Mouse (Mus musculus) retina, adult 2 months (tissue): Measurements from ENCODE around the gene Ntng2.

Source experiments
- DNase-seq: peaks from one replicate; pipeline ENCODE4 v3.0.0-alpha.2; 2012; ENCODE audit warnings: low read depth, low spot score

The Ntng2 gene

DNA sequence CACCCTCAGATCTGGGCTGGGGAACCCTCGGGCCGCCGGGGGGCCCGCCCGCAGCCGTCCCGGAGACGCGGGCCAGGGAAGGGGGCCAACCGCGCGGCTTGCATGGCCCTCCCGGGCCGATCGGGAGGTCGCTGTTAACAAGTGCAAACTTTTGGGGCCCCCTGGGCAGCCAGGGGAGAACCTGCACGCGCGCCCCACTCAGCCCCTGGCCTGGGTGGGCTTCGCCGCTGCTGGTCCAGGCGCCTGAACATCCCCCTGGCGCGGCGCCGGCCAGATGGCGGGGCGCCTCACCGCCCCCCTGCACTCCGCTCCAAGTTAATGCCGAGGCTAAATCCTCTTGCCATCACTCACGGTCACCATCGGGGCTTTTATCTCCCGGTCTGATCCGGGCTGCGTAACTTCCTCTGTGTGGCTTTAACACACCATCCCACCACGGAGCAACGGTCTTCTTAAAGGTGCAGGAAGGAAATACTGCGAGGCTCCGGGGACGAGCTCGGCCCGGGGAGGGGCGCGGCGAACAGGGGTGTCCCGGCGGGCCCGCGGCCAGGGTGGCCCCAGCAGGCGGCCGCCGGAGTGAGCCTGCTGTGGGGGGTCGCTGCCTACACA is at the start of gene Ntng2:
Gene Ntng2 (minus strand): TSS at position 407 of the 606 bp plus-strand sequence.
- DNase-seq: peak; percentile 91

DNA sequence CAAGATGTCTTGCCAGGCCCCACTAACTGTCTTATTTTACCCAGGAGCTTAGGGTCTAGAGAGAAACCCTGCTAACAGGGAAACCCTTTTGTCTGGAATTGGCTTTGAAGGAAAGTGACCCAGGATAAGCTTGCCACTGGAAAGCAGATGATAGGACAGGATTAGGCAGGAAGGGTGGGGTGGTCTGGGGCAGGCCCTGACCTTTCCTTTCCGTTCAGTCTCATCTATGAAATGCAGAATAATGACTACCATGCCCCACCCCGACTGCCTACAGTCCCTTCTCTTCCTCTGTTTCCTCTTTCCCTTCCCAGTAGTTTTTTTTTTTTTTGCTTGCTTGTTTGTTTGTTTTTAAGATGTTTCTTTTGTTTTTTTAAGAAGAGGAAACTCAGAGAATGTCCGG is 42.8 kb upstream of the Ntng2 start:
- no peak for DNase-seq

DNA sequence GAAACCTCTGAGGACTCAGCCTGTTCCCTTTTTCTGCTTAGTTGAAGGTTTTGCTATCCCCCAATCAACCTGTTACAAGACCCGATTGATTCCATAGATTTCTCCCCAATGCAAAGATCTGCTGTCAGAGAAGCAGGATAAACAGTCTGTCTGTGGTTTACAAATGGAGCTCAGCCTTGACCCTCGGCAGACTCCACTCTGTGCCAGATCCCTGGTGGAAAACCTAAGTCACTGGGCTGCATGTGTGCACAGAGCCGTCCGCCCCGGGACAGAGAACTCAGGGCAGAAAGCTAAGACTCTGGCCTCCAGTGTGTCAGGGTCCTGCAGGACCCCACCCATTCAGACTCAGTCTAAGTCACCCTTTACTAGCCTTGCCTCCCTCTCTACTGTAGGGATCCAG is 34.8 kb upstream of the Ntng2 start:
- DNase-seq: no peak

GRCm38 (mm10) chr2:29277703-29278121 is 24.9 kb upstream of the Ntng2 start:
- no peak for DNase-seq

- DNase-seq: no peak
Measured at GRCm38 (mm10) chr2:29271803-29272518, 19.2 kb upstream of the Ntng2 start.

DNA sequence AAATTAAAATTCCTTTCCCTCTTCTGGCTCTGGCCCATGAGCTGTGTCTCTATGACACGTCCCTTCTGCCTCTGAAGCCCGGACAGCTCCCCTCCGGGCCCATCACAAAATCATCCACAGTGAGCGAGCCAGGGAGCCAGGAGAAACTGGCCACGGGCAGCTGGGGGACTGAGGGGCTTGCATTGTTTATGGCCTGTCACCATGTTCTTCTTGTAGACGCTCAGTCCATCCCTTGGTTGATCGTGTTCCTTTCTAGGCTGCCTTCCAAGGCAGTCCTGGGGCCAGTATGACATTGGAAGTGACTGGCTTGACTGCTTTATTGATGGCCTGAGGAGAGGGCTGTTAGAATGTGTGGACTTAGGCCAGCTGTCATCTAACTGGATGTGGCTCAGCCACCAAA is 18.3 kb upstream of the Ntng2 start:
- DNase-seq: no peak

DNA sequence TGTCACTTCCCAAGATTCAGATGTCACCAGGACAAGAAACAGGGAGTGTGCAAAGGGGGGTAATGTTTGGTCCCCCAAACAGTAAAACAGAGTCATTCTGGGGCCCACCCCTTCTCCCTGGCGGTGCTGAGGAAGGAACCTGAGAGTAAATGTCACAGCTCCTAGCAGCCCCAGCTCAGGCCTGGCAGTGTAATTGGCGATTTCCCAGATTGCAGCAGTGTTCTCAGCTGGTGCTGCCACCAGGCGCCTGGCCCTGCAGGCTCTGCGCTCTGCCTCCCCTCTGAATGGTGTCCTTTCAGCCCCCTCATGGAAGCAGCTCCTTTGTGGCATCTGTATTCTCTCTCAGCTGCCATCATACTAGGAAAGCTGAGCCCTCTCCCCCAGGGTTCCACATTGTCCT is 14.0 kb upstream of the Ntng2 start:
- DNase-seq: no peak

DNA sequence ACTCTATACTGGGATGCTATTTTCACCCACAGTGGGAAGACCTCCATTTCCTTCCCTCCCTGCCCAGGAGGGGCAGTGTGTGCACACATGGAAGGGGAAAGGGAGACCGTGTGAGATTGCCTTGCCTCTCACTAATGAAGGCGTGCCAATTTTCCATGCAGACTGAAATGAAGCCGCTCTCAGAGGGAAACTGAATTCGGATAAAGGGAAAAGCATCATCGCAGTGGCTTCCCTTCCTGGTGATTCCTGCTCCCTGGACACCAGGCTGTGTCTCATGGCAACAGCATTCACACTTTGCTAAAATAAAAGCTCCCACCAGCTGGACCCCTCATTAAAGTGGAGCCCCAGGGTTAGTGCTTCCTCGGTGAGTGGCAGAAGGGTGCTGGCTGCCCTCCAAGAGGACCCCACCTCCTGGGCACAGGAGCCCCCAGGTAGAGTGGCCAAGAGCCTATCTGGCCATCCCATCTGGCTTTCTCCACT is 9.7 kb upstream of the Ntng2 start:
- no peak for DNase-seq

DNA sequence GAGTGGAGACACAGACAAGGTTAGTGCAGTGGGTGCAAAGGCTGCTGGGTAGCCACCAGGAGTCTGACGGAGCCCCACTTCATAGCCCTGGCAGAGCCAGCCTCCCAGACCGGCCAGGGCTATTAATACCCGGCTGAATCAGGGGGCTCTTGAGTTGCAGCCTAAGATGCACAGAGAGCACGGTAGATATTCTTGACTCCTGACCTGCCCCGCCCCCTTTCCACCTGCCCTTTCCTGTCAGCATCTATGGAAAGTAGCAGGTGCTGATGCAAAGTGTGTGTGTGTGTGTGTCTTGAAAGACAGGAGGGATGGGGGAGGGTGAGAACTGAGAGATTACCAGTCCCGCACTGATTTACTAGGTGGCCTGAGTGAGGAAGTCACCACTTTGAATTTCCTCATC is 8.3 kb upstream of the Ntng2 start:
- DNase-seq: no peak

DNA sequence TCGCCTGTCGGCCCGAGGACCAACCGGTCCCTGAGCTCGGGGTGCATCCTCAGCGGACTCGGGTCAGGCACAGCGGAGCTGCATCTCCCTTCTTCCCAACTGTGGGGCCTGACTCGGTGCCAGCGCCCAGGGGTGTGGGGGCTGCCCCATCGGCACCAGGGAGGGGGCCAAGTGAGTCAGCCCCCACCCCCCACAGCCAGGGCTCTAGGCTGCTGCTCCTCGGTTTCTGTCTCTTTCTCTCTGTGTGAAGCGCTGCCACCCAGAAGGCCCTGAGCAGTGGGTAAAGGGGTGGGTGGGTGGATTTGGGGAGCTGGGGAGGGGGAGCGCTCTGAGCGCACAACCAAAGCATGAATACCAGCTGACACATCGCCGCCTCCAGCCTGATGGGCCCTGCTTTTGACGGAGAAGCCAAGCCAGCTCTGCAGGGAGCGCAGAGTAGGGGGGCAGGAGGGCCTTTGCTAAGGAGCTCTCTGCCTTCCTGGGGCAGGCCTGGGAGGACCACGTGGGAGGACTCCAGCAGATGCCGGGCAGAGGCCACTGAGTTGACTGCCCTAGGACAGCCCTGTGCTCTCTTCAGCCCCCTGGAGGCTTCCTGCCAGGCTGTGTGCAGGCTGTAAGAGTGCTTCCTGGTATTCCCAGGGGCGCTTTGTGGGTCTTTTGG is 530 bp upstream of the Ntng2 start:
- no peak for DNase-seq

- no peak for DNase-seq
Measured at GRCm38 (mm10) chr2:29252059-29252598, 676 bp downstream of the Ntng2 start.

DNA sequence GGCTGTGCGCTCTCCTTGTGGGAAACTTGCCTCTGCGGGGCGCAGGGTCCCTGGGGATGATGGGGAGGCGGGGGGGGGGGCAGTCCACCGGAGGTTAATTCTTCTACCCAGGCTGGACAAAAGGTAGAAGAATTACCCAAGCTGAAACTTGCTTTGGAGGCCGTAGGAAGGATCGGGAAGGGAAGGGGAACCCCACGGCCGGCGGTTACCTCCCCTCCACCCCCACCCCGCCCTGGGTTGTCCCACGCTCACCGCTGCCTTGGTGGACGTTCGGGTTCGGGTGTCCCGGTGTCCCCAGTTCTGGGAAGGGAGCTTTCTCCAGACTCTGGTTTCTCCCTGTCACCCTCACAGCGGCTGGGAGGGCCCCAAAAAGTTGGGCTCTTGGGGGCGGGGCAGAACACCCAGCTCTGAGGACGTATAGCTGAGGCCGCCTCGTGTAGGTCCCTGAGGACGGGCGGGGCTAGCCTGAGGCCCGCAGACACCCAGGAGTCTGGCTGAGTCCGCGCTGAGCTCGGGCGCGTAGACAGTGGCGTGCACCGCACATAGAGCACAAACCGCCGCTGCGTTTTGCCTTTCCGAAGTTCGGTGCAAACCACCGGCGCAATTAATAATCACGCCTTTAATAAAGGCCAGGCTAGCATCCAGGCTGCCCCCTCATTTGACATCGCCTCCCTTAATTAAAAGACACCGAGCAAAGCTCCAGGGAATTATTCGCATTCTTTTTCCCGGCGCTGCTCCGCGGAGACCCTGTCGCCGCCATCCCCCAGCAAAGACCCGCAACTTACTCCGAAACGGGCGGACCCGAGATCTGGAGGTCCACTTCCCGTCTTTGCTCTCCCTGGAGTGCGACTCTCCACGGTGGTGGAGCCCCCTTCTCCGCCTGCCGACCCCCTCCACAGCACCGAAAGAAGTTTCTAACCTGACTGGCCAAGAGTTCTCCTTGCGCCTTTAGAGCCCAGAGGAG is 1.4 kb downstream of the Ntng2 start:
- no peak for DNase-seq

DNA sequence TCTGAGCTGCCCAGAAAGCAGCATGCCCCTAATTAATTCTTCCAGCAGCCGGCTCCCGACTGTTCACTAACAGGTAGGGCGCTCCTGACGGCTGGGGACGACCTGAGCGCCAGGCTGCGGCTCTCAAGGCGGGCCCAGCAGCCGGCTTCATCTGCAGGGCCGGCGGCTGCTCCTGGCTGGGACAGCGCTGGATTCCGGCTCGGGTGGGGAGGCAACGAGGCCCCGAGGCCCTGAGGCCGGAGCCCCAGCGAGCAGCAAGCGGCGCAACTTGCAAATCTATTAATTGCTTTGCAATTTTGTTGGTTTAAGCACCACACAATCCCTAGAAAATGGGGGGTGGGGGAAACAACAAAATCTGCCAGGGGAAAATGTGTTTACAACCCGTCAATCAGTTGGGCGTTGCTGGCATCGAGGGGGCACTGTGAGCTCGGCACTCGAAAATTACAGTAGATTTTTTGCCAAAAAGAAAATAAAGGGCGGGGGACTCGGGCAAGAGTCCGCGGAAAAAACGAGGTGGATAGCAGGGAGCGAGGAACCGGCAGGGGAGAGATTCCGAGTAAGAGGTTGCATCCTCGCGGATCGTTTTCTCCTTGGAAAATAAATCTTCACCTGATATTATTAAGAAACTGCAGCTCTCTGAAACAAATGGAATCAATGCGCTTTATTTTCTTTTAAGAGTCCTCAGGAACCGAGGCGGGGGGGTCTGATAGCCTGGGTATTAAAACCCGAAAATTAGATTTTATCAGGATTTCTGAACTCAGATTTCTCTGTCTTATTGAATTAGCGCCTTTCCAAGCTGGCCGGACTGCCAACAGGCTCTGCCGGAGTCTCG is 2.3 kb downstream of the Ntng2 start:
- DNase-seq: no peak

DNA sequence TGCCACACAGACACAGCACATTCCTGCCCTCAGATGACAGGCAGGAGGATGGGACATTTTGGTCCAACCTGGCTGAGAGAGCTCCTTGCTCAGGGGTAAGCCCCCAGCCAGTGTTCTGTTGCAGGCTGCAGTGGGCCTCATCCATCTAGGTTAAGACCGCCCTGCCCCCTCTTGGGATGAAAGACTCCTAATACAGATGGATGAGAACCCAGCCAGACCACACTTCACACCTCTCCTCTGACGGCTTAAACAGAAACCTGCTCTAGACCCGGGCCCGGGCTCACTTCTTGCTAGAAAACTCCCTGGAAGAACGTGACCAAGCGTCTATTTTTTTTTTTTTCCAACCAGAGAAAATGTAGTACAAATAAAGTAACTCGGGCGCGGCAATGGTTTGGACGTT is 3.0 kb downstream of the Ntng2 start:
- DNase-seq: no peak

DNA sequence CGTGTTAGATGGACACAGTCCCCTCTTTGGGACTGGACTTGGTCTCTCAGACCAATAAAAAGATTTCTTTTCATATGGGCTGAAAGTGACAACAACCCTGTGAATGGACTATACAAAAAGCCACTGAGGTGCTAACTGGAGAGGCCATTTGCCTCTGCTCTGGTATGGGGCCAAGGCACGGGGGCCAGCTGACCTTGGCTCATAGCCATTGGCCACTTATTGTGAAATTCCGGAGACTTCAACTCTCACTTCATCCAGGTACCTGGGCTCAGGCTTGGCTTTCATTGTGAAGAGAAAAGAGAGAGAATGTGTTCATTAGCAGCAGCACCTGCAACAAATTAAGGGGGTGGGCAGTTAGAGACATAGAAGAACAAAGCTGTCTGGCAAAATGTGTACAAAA is 4.3 kb downstream of the Ntng2 start:
- no peak for DNase-seq

DNA sequence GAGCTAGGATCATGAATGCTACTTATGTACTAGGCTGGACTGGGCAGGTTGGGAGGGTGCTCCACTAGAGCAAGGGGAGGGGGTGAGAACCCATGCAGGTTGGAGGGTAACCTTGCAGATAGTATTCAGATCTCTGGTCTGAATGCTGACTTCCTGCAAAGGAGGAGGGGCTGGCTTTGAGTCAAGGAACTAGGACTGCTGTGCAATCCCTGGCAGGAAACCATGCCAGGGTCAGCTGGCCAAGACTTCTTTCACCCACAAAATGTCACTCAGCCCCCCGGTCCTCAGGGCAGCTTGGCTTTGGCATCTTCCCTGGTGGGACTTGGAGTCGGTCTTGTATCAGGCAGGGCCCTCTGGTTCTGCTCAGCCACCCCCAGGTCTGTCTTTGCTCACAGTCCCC is 5.4 kb downstream of the Ntng2 start:
- DNase-seq: no peak

DNA sequence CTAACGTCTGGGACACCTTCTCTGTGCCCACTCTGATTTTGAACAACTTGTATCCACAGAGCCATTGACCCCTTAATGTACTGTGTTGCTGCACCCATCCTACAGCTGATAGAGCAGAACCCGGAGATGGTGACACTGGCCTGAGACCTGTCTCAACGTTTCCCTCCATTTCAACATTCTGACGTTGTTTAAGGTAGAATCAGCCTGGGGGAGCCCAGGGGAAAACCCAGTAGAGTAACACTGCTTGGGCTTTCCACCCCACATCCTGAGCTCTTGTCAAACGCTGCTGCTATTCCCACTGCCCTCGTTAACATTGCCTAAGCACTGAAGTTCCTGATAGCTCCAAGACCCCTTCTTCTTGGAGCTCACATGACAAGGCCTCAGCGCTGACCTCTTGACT is 5.9 kb downstream of the Ntng2 start:
- DNase-seq: no peak

GRCm38 (mm10) chr2:29246275-29246674 is 6.5 kb downstream of the Ntng2 start:
- no peak for DNase-seq

DNA sequence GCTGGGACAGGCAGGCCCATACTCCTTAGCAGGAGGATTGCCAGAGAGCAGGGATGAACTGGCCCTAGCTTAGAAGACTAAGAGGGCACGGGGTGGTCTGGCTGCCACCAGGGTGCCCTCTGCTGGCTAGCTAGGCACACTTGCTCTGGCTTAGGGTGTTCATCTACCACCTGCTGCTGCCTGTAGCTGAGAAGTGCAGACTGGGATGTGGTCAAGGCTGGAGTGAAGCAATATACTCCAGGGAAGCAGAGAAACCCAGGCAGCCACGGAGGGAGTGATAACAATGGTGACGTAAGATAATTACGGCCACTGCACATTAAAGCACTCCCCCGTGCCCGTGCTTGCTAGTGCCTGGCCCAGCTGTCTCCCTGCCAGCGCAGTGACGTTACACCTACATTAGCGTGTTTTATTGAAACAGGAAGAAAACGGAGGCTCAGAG is 7.4 kb downstream of the Ntng2 start:
- DNase-seq: peak; percentile 61

DNA sequence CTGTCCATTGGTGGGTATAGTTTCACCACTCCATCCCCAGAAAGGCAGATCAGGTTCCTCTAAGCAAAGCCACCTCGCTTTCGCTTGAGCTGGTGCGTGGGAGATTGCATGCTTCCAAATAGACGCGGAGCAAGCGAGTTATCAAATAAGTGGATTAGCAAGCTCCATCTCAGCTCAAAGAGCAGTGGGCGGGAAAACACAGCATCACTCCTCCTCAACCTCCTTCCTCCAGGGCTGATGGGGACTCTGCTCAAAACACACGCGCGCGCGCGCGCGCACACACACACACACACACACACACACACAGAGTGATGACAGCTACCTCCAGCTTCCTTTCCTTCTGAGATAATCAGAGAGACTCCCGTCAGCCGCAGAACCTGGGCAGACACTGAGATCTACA is 13.5 kb downstream of the Ntng2 start:
- DNase-seq: no peak

- DNase-seq: peak; percentile 42
Measured at GRCm38 (mm10) chr2:29237623-29238022, 15.2 kb downstream of the Ntng2 start.
